Mouse (Mus musculus) heart, postnatal 36 days (tissue): ENCODE results near the gene Wdr74. TPM values are rescaled to one million over a fixed set of nuclear protein-coding genes. Genes with fewer than 3 reads are reported as not detected.

Source experiments
- DNase-seq, 2 experiments: peaks; one replicate each; pipeline ENCODE4 v3.0.0; 2021 to 2022
- intact Hi-C: fragments of 180-260 bp; cut with DNase I; formaldehyde crosslinking; loops from one replicate; pipeline ENCODE4 v1.15.1; 2025
- total RNA-seq, 2 experiments: library from RNA; stranded (reverse); gene quantifications; 2 replicates each; pipeline ENCODE4 v1.2.3; 2021

Gene Wdr74
- total RNA-seq, 2 experiments from 2014 or later: 22.0 to 22.4 TPM

- intact Hi-C loops: no loop called here
- DNase-seq: no peak
These were observed 4.0 kb downstream of the Wdr74 start for GRCm38 (mm10) chr19:8739646-8740045.

DNA sequence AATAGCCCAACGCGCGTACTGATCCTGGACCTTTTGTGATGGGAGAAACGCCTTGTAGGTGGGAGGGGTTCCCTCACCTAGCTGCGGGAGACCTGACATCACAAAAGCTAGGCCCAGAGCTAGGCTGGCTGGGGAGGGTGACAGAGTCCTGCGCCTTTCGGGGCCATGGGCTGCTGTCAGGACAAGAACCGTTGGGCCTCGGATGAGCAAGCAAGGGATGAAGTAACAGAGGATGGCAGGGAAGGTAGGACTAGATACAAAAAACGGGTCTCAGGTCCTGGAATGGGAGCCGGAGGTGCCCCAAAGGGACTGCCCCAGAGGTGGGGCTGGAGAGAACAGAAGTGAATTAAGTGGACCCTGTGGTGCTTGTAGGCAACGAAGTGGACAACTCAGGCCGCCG is 5.0 kb downstream of the Wdr74 start, which contains the start of gene 1700092M07Rik:
TSS of gene 1700092M07Rik (plus strand) at position 116 of the 400 bp plus-strand sequence.
- intact Hi-C loops: no loop called here
- peak in 1 of 2 experiments; percentile 21 for DNase-seq

- peak; percentile 91 to 96 for DNase-seq
- intact Hi-C loops: no loop called here
These were observed 5.7 kb downstream of the Wdr74 start, which contains the start of gene Stx5a for GRCm38 (mm10) chr19:8741243-8741869. Stx5a (plus strand) TSS chr19:8741413.

DNA sequence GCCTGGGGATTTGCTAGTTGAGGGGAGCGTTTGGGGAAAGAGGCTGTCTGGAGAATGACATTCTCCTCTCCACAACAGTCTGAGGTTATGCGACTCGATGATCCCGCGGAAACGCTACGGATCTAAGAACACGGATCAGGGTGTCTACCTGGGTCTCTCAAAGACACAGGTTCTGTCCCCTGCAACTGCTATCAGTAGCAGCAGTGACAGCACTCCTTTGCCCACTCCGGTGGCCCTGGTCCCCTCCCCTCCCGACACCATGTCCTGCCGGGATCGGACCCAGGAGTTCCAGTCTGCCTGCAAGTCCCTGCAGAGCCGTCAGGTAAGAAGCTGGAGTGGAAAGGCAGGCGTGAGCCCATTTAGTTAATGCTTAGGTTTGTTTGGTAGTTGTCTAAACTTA is 6.5 kb downstream of the Wdr74 start:
- intact Hi-C loops: no loop called here
- no peak for DNase-seq

- intact Hi-C loops: no loop called here
- no peak for DNase-seq
These were observed 9.8 kb downstream of the Wdr74 start for GRCm38 (mm10) chr19:8745382-8745781.

- intact Hi-C loops: no loop called here
- DNase-seq: no peak
These were observed 11.7 kb downstream of the Wdr74 start for GRCm38 (mm10) chr19:8747368-8747767.

DNA sequence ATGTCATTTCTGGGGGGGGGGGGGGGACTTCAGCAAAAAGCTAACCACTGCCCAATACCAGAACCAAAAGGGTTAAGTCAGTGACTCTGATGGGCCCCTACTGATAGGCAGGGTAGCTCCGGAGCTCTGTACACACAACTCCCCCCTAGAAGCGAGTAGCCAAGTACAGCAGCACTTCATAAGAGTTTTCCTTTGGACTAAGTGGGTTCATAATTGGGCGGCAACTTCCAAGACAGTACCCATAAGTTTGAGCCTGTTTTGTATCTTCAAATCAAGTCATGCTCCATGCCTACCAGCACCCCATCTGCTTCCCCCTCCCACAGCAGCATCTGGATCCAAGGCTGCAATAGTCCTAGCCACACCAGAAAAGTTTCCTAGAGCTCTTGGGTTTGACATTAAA is 20.0 kb downstream of the Wdr74 start:
- intact Hi-C loops: loop anchor here (5.0 kb wide), 1 partner anchor 67 kb away; the partner anchor contains the start of gene Hnrnpul2
- no peak for DNase-seq

DNA sequence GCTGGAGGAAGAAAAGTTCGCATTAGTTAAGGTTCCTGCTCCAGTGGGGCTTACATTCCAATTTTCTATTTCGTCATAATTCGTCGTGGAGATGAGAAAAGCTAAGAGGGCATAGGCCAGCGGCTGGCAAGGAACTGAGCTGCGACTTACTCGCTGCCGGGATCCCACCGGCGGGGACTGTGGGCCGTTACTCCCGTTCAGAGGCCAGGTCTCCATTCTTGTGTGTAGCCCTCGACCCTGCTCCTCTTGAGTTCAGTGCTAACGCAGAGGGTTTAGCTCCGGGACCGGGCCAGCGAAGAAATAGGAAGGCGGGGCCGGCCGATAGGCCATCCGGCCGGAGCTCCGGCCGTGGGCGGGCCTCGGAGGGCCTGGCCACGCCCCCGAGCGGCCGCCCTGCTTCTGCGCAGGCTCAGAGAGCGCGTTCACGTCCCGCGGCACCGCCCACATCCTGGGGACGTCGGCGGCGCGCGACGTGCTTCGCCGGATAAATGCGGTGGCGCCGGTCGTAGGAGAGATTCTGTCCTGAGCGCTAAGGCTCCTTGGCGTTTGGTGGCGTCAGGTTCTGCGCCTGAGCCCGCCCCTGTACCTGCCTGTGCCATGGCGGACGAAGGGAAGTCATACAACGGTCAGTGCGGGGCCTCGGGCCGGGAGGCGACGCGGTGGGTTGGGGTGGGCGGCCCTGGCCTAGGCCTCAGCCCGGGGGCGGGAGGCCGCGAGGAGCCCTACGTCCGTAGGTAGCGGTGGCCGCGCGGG is 21.2 kb downstream of the Wdr74 start, which contains the start of gene Nxf1:
TSS of gene Nxf1 (plus strand) at position 439 of the 753 bp plus-strand sequence.
- intact Hi-C loops: loop anchor here (5.0 kb wide), 1 partner anchor 65 kb away; the partner anchor contains the start of gene Hnrnpul2
- peak; percentile 92 to 93 for DNase-seq

DNA sequence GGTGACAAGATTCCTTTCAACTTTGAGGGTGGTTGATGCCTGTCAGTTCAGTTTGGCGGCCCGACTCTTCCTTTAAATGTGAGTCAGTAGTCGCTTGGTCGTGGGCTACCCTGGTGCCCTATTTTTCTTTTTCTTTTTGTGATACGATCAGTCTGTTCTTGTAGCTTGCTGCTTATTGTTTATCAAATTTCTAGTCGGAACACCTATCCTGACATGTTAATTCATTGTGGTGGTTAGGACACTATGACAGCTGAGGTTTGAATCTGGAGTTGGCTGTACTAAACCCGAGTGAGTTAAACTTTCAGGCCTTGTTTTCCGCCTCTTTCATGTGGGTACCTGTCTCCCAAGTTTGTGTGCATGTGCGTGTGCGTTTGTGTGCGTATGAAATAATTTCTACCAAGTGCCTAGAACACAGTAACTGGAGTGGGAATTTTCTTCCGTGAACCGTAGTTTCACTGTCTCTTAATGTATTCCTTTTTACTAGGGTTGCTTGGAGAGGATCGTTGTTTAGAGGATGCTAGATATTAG is 21.9 kb downstream of the Wdr74 start:
- intact Hi-C loops: loop anchor here (5.0 kb wide), 1 partner anchor 65 kb away; the partner anchor contains the start of gene Hnrnpul2
- DNase-seq: no peak

- intact Hi-C loops: loop anchor here (5.0 kb wide), 1 partner anchor 63 kb away; the partner anchor contains the start of gene Hnrnpul2
These were observed 23.3 kb downstream of the Wdr74 start for GRCm38 (mm10) chr19:8758899-8759298.

DNA sequence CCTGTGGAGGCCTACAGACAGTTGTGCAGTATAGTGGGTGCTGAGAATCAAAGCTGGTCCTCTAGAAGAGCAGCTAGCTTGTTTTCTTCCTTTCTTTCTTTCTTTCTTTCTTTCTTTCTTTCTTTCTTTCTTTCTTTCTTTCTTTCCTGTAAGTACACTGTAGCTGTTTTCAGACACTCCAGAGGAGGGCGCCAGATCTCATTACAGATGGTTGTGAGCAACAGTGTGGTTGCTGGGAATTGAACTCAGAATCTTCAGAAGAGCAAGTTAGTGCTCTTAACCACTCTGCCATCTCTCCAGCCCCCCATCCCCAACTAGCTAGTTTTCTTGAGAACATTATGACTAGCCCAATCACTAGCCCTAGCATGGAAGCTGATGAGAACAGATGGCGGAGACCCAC is 25.1 kb downstream of the Wdr74 start:
- no peak for DNase-seq
- intact Hi-C loops: no loop called here

More at GRCm38 (mm10) chr19:8758899-8759298, 23.3 kb downstream of the Wdr74 start:
- DNase-seq: no peak

DNA sequence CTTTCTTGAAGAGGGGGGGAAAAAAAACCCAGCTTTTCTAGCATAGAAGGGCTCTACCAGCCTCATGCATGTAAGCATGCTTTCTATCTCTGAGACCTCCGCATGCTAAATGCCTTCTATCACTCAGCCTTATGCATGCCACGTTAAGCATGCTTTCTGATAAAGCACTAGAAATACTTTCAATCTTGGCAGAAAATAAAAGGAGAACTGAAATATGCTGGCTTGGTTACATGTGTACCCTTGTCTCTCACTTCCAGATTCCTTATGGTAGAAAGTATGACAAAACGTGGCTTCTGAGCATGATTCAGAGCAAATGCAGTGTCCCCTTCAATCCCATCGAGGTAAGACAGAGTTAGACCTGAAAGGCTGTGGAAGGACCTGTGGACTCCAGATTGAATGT is 27.6 kb downstream of the Wdr74 start:
- no peak for DNase-seq
- intact Hi-C loops: no loop called here

- intact Hi-C loops: no loop called here
- no peak for DNase-seq
These were observed 29.9 kb downstream of the Wdr74 start for GRCm38 (mm10) chr19:8765562-8765961.

GRCm38 (mm10) chr19:8770567-8771270 is 35.1 kb downstream of the Wdr74 start, which contains the start of gene Tmem223:
Tmem223 (plus strand) TSS chr19:8770996.
- intact Hi-C loops: no loop called here

DNA sequence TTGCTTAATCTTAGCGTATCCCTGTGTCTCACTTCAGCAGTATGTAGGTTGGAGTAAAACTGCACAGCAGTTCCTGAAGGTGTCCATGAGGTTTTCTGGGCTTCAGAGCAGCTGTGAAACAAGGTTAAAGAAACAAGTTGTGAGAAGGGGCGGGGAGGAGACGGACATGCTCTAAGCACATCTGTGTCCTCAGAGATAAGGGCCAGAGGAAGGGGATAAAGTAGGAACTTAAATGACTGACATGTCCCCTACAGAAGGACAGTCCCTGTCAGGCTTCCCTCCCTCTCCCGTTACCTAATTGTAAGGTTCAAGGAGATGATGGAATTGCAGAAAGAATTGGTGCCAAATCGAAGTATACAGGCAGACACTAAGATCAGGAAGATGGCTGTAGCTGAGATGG is 37.4 kb downstream of the Wdr74 start:
- DNase-seq: no peak
- intact Hi-C loops: no loop called here

More at GRCm38 (mm10) chr19:8770567-8771270, 35.1 kb downstream of the Wdr74 start, which contains the start of gene Tmem223:
- DNase-seq: peak; percentile 84 to 85

GRCm38 (mm10) chr19:8773409-8773808 is 37.8 kb downstream of the Wdr74 start:
- intact Hi-C loops: no loop called here

GRCm38 (mm10) chr19:8774086-8774835 is 38.6 kb downstream of the Wdr74 start, which contains the start of gene Tmem179b:
Tmem179b (minus strand) TSS chr19:8774467.
- DNase-seq: peak; percentile 96 to 99
- intact Hi-C loops: no loop called here

More at GRCm38 (mm10) chr19:8773409-8773808, 37.8 kb downstream of the Wdr74 start:
- DNase-seq: no peak

- intact Hi-C loops: no loop called here
These were observed 39.4 kb downstream of the Wdr74 start for GRCm38 (mm10) chr19:8774951-8775421.

DNA sequence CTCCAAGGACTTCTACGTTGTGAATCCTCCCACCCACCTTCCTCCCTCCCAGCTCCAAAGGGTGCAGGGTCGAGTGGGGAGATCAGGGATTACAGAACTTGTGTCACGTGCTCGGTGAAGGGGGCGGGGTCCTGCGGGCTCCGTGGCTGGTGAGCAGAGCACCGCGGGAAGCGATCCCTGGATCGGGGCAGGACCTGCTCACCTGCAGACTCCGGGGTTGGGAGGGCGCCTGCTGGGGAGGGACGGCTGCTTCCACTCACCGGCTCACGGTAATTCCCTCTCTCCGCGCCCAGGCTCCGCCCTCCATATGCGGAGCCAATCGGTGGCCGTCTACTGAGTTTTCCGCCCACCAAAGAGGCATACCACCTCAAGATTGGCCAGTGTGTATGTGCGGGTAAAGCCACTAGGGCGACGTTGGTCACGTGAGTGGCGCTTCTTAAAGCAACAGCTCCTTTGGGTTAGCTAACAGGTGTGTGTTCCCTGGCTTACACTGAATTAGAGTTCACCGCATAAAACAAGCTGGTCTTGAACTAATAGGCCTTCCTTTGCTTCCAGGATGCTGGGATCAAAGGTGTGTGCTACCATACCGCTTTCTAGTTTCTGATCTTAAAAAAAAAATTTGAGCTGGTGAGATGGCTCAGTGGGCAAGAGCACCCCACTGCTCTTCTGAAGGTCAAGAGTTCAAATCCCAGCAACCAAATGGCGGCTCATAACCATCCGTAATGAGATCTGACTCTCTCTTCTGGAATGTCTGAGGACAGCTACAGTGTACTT is 50.6 kb downstream of the Wdr74 start, which contains the start of gene Taf6l:
TSS of gene Taf6l (minus strand) at position 410 of the 774 bp plus-strand sequence.
- peak; percentile 86 to 87 for DNase-seq
- intact Hi-C loops: no loop called here

More at GRCm38 (mm10) chr19:8774951-8775421, 39.4 kb downstream of the Wdr74 start:
- no peak for DNase-seq
